Mouse (Mus musculus): ENCODE measurements around the gene Slc2a4. TPM values are rescaled to one million over a fixed set of nuclear protein-coding genes. Genes with fewer than 3 reads are reported as not detected.
"Not testable (repeated sequence)": the region's sequence is repeated elsewhere in the genome, so short reads cannot be mapped to it uniquely, and the experiment has no call there.

Gene Slc2a4
- total RNA-seq, 4 experiments from 2014 or later: 3.0 to 4.6 (median 3.8) TPM

DNA sequence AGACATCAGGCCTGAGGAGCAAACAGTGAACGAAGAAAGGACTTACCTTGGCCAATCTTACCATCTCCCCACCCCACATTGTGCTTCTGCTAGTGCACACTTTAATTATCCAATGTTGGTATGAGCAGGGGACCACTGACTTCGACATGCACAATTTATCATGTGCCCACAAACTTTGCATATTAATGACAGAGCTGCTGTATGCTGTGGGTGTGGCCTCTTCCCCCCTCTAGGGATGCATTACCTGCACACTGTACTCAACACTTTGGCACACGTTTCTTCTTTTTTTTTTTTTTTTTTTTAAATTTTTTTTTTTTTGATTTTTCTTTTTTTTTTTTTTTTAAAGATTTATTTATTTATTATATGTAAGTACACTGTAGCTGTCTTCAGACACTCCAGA lies 22.8 kb upstream of the Slc2a4 start:
- no peak for DNase-seq (ENCODE audit: low spot score in 2 of 2)

DNA sequence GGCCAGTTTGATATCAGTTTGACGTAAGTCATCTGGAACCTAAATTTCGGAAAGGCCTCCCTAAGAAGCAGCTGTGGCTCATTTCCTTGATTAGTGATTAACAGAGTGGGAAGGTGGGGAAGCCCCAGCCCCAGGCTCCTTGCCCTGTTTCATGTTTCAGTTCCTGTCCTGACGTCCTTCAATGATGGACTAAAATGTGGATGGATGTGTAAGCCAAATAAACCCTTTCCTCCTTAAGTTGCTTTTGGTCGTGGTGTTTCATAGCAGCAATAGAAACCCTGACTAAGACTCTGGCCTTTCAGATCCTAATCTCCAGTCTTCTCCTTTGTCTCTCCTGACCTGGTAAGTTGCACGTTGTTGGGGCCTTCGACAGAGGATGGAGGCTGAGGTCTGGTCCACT lies 22.2 kb upstream of the Slc2a4 start:
- no peak for DNase-seq (ENCODE audit: low spot score in 2 of 2)

DNA sequence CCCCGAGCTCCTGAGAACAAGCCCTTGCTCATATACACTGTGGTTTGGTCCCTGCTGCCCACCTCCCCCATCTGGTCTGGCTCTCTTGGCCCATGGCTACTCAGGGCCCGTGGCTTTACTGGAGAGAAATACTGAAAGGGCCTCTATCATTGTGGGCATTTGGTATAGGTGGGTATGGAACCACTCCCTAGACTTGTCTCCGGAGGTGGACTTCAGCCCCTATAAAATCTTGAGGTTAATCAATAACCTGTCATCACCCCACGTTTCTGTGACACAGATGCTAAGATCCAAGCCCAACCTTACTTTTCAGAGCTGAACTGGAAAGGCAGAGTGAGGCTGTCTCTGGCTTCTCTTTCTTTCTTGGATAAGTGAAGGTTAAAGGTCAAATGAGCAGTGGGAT lies 20.8 kb upstream of the Slc2a4 start:
- DNase-seq (ENCODE audit: low spot score in 2 of 2): no peak

DNA sequence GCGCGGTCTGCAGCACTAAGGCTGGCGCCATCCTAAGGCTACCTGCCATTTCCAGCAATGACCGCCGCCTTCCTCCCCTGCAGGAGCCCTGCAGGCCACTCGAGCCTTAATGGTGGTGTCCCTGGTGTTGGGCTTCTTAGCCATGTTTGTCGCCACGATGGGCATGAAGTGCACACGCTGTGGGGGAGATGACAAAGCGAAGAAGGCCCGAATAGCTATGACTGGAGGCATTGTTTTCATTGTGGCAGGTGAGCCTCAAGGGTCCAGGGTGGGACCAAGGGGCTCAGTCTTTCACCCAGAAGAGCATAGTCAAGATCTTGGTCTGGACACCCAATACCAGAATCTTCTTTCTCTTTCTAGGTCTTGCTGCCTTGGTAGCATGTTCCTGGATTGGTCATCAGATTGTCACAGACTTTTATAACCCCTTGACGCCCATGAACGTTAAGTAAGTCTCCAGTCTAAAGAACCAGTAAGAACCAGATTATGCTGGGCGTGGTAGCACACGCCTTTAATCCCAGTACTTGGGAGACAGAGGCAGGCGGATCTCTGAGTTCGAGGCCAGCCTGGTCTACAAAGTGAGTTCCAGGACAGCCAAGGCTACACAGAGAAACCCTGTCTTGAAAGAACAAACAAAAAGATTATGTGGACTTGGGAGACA lies 19.0 kb upstream of the Slc2a4 start:
- DNase-seq (ENCODE audit: low spot score in 2 of 2): no peak

DNA sequence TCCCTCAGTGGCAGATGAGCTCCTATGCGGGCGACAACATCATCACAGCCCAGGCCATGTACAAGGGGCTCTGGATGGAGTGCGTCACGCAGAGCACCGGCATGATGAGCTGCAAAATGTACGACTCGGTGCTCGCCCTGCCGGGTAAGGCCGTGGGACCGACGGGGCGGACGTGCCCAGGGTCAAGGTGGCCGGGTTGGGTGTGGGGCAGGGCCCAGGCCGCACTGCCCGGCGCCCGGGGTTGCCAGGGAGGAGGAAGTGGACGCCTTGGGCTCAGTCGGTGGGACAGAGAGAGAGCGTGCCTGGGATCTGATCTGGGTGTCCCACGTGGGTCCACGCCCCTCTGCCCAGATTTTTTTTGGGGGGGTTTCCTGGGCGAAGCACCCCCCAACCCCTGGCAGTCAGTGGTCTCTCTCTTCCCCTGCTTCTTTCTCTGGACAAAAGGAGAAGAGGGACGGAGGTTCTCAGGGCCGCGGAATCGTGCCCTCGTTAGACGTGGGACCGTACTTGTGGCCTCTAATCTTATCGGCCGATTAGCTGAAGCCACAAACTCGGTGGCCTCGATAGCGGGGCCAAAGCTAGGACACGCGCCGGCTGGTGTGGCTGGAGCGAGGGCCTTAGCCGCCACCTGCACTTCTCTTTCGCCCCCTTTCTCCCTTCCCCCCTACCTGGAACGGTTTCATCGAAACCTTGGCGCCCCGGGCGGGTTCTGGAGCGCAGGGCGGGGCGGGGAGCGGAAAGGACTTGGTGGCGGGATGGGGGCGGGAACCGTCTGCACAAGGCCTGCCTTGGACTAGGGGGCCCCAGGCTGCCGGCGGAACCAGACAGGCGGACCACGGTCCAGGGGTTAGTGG lies 18.2 kb upstream of the Slc2a4 start:
- DNase-seq (ENCODE audit: low spot score in 2 of 2): no peak

- DNase-seq (ENCODE audit: low spot score in 2 of 2): no peak
These were observed 17.4 kb upstream of the Slc2a4 start for GRCm38 (mm10) chr11:69965271-69966005.

DNA sequence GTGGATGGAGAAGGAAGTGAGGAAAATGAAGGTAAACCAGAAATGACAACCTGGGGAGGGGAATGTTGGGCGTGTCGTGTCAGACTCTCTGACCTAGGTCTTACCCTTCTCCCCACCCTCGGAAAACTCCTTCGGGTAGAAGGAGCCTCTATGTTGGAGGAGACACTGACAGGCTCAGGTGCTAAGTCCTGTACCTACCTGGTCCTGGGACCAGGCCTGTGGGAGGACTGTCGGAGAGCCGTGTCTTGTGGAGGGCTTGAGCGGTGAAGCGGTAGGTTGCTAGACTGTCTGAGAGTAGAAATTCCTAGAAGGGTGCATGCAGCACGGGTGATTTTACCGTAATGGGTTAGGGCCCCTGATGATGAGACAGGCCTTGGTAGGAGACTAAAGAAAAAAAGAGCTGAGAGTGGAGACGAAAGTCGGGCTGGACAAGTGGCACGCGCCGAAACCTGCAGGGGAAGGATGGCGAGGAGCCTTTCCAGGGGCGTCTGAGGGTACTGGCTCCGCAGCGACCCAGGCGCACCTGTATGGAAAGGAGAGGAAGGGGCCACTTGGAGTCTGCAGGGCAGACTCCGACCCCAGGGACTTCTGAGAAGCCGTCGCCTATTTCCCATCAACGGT lies 16.8 kb upstream of the Slc2a4 start, which contains the start of gene Cldn7:
Gene Cldn7, plus strand, starts transcription at position 130 of the 621 bp plus-strand sequence.
- DNase-seq (ENCODE audit: low spot score in 2 of 2): no peak

DNA sequence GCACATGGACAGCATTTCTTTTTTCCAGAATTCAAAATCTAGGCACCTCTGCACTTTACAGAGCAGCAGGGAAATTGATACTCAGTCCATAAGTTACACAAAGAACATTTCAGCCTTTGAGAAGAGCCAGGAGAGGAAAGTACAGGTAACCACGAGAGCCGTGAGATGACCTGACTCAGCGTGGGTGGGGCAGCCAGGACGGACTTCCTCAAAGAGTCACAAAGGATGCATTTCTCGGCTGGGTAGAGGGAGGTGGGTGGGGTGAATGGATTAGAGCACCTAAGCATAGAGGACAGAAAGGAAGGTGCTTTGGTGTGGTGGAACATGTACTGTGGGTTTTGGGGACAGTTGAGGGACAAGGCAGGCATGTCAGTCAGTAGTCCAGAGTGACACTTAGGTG lies 13.9 kb upstream of the Slc2a4 start:
- no peak for DNase-seq (ENCODE audit: low spot score in 2 of 2)

- no peak for DNase-seq (ENCODE audit: low spot score in 2 of 2)
These were observed 12.6 kb upstream of the Slc2a4 start for GRCm38 (mm10) chr11:69960616-69961015.

DNA sequence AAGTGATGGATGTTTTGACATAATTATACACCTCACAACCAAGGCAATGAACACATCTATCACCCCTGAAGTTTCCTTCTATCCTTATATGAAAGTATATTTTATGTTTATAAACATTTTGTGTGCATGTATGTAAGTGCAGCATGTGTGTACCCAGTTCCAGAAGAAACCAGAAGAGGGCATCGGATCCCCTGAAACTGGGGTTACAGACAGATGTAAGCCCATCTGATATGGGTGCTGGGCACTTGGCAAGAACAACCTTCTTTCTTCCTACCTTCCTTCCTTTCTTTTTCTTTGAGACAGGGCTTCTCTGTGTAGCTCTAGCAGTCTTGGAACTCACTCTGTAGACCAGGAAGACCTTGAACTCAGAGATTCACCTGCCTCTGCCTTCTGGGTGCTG lies 8.2 kb upstream of the Slc2a4 start:
- no peak for DNase-seq (ENCODE audit: low spot score in 2 of 2)

DNA sequence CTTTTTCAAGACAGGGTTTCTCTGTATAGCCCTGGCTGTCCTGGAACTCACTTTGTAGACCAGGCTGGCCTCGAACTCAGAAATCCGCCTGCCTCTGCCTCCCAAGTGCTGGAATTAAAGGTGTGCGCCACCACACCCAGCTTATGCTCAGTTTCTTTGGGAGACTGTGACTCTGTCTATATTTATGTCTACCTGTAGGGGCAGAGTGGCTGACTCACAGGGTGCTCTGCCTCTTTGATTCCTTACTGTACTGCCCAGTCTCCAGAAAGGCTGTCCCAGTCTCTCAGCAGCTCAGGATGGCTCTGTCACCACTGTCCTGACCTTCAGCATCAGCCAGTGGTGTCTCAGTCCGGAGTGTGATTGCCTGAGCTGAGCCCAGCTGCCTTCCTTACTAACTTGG lies 7.6 kb upstream of the Slc2a4 start:
- not testable (repeated sequence) for DNase-seq (ENCODE audit: low spot score in 2 of 2)

- no peak for DNase-seq (ENCODE audit: low spot score in 2 of 2)
These were observed 5.4 kb upstream of the Slc2a4 start for GRCm38 (mm10) chr11:69953267-69953915.

GRCm38 (mm10) chr11:69952274-69952673 lies 4.3 kb upstream of the Slc2a4 start:
- DNase-seq (ENCODE audit: low spot score in 2 of 2): no peak

DNA sequence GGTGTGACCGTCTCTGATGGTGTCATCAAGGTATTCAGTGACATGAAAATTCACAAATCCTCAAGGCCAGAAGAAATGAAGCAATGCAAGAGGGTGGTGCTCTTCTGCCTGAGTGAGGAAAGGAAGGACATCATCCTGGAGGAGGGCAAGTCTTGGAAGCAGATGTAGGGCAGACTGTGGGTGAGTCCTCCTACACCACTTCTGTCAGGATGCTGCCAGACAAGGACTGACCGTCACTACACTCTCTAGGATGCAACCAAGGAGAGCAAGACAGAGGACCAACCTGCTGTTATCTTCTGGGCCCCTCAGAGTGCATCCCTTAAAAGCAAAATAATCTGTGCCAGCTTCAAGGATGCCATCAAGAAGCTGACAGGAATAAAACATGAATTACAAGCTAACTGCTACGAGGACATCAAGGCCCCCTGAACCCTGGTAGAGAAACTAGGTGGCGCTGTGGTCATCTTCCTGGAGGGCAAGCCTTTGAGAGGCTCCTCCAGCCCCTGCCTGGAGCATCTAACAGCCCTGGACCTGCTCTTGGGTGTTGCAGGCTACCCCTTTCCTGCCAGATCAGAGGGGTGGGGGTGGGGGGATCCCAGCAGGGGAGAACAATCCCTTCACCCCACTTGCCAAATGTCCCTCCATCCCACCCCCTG lies 2.9 kb upstream of the Slc2a4 start:
- no peak for DNase-seq (ENCODE audit: low spot score in 2 of 2)

GRCm38 (mm10) chr11:69948763-69949150 lies 769 bp upstream of the Slc2a4 start:
- peak; percentile 42 to 76 for DNase-seq (ENCODE audit: low spot score in 2 of 2)

DNA sequence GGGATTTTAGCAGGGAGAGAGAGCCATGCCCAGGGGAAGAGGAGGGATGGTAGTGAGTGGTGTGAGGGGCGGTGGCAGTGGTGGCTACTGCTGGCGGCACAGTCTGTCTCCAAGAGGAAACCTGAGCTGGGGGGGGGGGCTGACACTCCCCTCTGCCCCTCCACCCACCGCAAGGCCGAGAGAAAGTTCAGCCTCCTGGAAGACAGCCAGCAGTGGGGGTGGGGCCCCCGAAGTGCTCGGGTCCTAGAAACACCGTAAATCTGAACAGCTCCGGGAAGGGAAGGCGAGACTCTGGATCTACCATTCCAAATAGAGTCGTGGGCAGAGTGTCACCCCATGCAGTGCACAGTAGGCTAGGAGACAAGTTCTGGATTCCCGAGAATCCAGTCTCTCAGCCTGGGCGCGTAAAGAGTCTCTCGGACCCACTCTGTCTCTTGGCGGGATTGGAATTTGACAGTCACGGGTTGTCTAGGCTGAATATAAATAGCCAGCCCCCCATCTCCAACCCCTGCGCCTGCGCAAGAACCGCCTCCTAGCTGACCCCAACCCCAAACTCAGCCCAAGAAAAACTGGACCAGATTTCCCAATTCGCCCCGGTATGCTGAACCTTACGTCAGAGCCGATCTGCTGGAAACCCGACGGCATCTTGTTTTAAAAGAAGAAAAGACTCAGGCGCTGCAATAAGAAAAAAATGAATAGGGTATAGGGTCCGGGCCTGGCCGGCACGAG lies 487 bp downstream of the Slc2a4 start:
- no peak for DNase-seq (ENCODE audit: low spot score in 2 of 2)

DNA sequence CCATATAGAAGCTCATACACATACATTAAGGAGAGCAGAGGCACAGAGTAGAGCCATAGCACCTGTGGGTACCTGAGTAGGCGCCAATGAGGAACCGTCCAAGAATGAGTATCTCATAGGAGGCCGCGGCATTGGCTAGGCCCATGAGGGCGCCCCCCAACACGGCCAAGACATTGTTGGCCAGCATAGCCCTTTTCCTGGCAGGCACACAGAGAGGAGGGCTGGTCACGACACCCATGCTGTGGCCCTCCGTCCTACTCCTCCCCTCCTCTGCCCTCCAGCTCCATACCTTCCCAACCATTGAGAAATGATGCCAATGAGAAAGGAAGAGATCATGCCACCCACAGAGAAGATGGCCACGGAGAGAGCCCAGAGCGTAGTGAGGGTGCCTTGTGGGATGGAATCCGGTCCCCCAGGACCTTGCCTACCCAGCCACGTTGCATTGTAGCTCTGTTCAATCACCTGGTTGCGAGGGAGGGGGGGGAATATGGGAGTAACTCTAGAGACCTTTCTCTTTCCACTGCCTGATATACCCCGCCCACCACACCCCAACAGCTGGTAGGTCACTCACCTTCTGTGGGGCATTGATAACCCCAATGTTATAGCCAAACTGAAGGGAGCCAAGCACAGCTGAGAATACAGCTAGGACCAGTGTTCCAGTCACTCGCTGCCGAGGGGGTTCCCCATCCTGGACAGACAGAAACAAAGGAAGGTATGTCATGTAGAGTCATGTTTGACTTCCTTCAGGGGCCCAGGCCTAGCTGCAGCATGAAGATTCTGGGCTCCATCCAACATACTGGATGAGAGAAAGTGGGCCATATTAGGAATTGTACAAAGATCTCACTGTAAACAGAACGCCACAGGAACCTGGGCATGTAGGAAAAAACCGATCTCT lies 1.7 kb downstream of the Slc2a4 start:
- no peak for DNase-seq (ENCODE audit: low spot score in 2 of 2)

DNA sequence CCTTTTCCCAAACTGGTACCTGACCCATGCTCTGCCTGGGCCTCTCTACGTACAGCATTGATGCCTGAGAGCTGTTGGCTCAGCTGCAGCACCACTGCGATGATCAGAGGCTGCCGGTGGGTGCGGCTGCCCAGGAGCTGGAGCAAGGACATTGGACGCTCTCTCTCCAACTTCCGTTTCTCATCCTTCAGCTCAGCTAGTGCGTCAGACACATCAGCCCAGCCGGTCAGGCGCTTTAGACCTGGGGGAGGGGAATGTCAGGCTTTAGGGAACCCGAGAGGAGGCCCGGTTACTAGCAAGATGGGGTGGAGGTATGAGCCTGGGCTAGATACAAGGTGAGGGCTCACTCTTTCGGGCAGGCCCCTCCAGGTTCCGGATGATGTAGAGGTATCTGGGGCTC lies 2.8 kb downstream of the Slc2a4 start:
- no peak for DNase-seq (ENCODE audit: low spot score in 2 of 2)

GRCm38 (mm10) chr11:69940962-69941361 lies 7.0 kb downstream of the Slc2a4 start:
- DNase-seq (ENCODE audit: low spot score in 2 of 2): no peak

All from layer of hippocampus, adult 8-10 months (tissue).